In the genomic region with DNA sequence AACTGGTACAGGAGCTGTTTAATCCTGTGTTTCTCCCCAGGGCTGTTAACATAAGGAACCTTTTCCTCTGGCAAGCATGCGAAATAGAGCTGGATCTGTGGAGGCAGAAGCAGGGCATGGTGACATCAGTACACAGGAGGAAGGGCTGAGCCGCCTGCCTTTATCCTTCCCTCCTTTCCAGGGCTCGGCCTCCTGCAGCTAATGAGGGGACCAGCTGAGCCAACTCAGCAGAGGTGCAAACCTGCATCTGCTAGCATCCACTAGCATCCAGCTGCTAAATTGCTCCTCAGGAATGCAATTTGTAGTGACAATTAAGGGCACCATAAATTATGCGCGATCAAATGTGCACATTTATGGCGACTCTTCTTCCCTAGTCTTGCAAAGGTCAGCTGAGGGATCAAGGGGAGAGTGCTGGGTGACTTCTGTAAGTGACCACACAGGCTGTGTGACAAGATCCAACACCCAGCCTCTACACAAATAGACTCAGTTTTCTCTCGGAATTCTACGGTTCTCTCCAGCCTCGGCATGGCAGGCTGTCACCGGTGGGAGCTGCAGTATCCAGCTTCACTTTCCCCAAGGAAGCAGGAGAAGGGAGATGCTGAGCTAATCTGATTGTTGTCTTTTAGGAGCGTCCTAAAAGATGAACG, we compare ENCODE assay signal across 9 mouse cellular contexts.
DNase-seq lines count a peak whose midpoint lies in the region; ATAC-seq and TF ChIP-seq lines count a peak whose summit lies in the region.
"Had no signal": no experiment of that assay in that cellular context is flagged by ENCODE, and none has a peak within 500 bp of the region (broad histone marks: within the 10 kb centered on the region; RNA-seq: fewer than 3 reads in every experiment).

No protein-coding gene starts in this region.

- 30% methylated on average over 12 of the region's 12 CpGs for WGBS in midbrain, embryonic 11.5 days
- WGBS in midbrain, embryonic 10.5 days: 35% methylated on average over 12 of the region's 12 CpGs
- 20% methylated on average over 12 of the region's 12 CpGs for WGBS in hindbrain, embryonic 13.5 days
- 25% methylated on average over 12 of the region's 12 CpGs for WGBS in midbrain, embryonic 16.5 days
- 62% methylated on average over 12 of the region's 12 CpGs for WGBS in lung, postnatal 0 days

- no peak overlapping the region for H3K4me3 ChIP-seq in midbrain, embryonic 11.5 days (ENCODE audit: low read depth, low read length)
- no peak overlapping the region for H3K4me3 ChIP-seq in midbrain, embryonic 10.5 days
- H3K4me3 ChIP-seq in hindbrain, embryonic 13.5 days: no peak overlapping the region
- no peak overlapping the region for H3K4me3 ChIP-seq in midbrain, embryonic 16.5 days (ENCODE audit: low read depth, low read length)
- H3K4me3 ChIP-seq in lung, postnatal 0 days (ENCODE audit: low read depth, low read length): no peak overlapping the region

- H3K36me3 ChIP-seq in midbrain, embryonic 11.5 days (ENCODE audit: control insufficient read depth, insufficient read depth, low read length): no peaks in the 10 kb centered on the region
- peaks cover 29% of the 10 kb centered on the region for H3K36me3 ChIP-seq in midbrain, embryonic 10.5 days
- H3K36me3 ChIP-seq in hindbrain, embryonic 13.5 days: peaks cover 22% of the 10 kb centered on the region
- no peaks in the 10 kb centered on the region; the same call in 1 of the 2 replicates for H3K36me3 ChIP-seq in midbrain, embryonic 16.5 days (ENCODE audit: control insufficient read depth, insufficient read depth, low read length)
- H3K36me3 ChIP-seq in lung, postnatal 0 days (ENCODE audit: insufficient read depth, low read length): peaks cover 20% of the 10 kb centered on the region

- H3K9me3 ChIP-seq in midbrain, embryonic 11.5 days (ENCODE audit: control insufficient read depth, low read length): no peaks in the 10 kb centered on the region
- no peaks in the 10 kb centered on the region for H3K9me3 ChIP-seq in midbrain, embryonic 10.5 days (replicated peaks)
- H3K9me3 ChIP-seq in hindbrain, embryonic 13.5 days: no peaks in the 10 kb centered on the region
- no peaks in the 10 kb centered on the region for H3K9me3 ChIP-seq in midbrain, embryonic 16.5 days (replicated peaks; ENCODE audit: control insufficient read depth, low read length, poor library complexity, severe bottlenecking)
- H3K9me3 ChIP-seq in lung, postnatal 0 days (ENCODE audit: low read length): no peaks in the 10 kb centered on the region

- no peak overlapping the region for H3K27ac ChIP-seq in midbrain, embryonic 11.5 days (ENCODE audit: low read depth, low read length)
- H3K27ac ChIP-seq in midbrain, embryonic 10.5 days (replicated peaks): no peak overlapping the region
- H3K27ac ChIP-seq in hindbrain, embryonic 13.5 days: peak overlapping the region; percentile 71
- peak overlapping the region; percentile 61 for H3K27ac ChIP-seq in midbrain, embryonic 16.5 days (ENCODE audit: low read length)
- no peak overlapping the region for H3K27ac ChIP-seq in lung, postnatal 0 days (ENCODE audit: low read length)

- peaks cover 6% of the 10 kb centered on the region for H3K27me3 ChIP-seq in midbrain, embryonic 11.5 days (ENCODE audit: control insufficient read depth, insufficient read depth, low read length)
- H3K27me3 ChIP-seq in midbrain, embryonic 10.5 days (ENCODE audit: low read depth, poor library complexity, severe bottlenecking): peaks cover 49% of the 10 kb centered on the region
- H3K27me3 ChIP-seq in hindbrain, embryonic 13.5 days: peaks cover 27% of the 10 kb centered on the region
- H3K27me3 ChIP-seq in midbrain, embryonic 16.5 days (ENCODE audit: control insufficient read depth, insufficient read depth, low read depth, low read length): no peaks in the 10 kb centered on the region
- no peaks in the 10 kb centered on the region for H3K27me3 ChIP-seq in lung, postnatal 0 days (replicated peaks; ENCODE audit: insufficient read depth, low read length)

- no peak overlapping the region for H3K4me2 ChIP-seq in midbrain, embryonic 11.5 days
- peak overlapping the region; percentile 34 for H3K4me2 ChIP-seq in hindbrain, embryonic 13.5 days
- peak overlapping the region; percentile 9; the same call in 1 of the 2 replicates for H3K4me2 ChIP-seq in midbrain, embryonic 16.5 days (ENCODE audit: low read length)
- H3K4me2 ChIP-seq in lung, postnatal 0 days (replicated peaks; ENCODE audit: low read depth, low read length): no peak overlapping the region

- no peaks in the 10 kb centered on the region for H3K4me1 ChIP-seq in midbrain, embryonic 11.5 days (ENCODE audit: control insufficient read depth, insufficient read depth, low read length)
- peaks cover 35% of the 10 kb centered on the region for H3K4me1 ChIP-seq in midbrain, embryonic 10.5 days
- peaks cover 29% of the 10 kb centered on the region for H3K4me1 ChIP-seq in hindbrain, embryonic 13.5 days (replicated peaks)
- H3K4me1 ChIP-seq in midbrain, embryonic 16.5 days (ENCODE audit: control insufficient read depth, insufficient read depth, low read length): peaks cover 13% of the 10 kb centered on the region
- 0 out of 2 replicates have a peak, but pooled peaks cover 7% of the 10 kb centered on the region for H3K4me1 ChIP-seq in lung, postnatal 0 days (ENCODE audit: insufficient read depth, low read depth, low read length)

- no peak for TF ChIP-seq EP300 in lung, postnatal 0 days (IDR thresholded peaks at IDR 0.05)

- DNase-seq in midbrain, embryonic 11.5 days (ENCODE audit: low spot score, missing footprints): no peak
- no peak for DNase-seq in midbrain, embryonic 10.5 days (ENCODE audit: low spot score)
- DNase-seq in right cerebral cortex, postnatal 4 days: no peak
- no peak for DNase-seq in lung, postnatal 0 days (ENCODE audit: low spot score)
- DNase-seq: cerebellum, postnatal 36 days; heart, adult 18-20 months had no signal

- ATAC-seq in midbrain, embryonic 11.5 days (ENCODE audit: low FRiP score): 0 out of 2 replicates have a peak, but pooled peaks have one; percentile 42
- peak; percentile 74 for ATAC-seq in hindbrain, embryonic 13.5 days (ENCODE audit: low FRiP score)
- peak; percentile 76 for ATAC-seq in midbrain, embryonic 16.5 days
- ATAC-seq in erythroid progenitor cell, adult 5-6 weeks (replicated peaks; ENCODE audit: low FRiP score, poor library complexity, severe bottlenecking): no peak
- ATAC-seq in lung, postnatal 0 days: no peak

- no peak overlapping the region for H3K9ac ChIP-seq in midbrain, embryonic 11.5 days (ENCODE audit: low read length)
- H3K9ac ChIP-seq in hindbrain, embryonic 13.5 days: peak overlapping the region; percentile 60
- peak overlapping the region; percentile 38; the same call in 1 of the 2 replicates for H3K9ac ChIP-seq in midbrain, embryonic 16.5 days (ENCODE audit: low read depth, low read length)
- H3K9ac ChIP-seq in lung, postnatal 0 days (replicated peaks; ENCODE audit: low read depth): no peak overlapping the region

- TF ChIP-seq CTCF in lung, postnatal 0 days (IDR thresholded peaks at IDR 0.05): no peak

Comparison
In these comparisons a context has a peak if more than half of its experiments do, and no peak if none do; other contexts are left out.
1. H3K27ac ChIP-seq: peak in hindbrain, embryonic 13.5 days (single experiment) and midbrain, embryonic 16.5 days (single experiment); none in midbrain, embryonic 11.5 days (single experiment), midbrain, embryonic 10.5 days (single experiment) and lung, postnatal 0 days (single experiment).
2. H3K4me2 ChIP-seq: peak in hindbrain, embryonic 13.5 days (single experiment) and midbrain, embryonic 16.5 days (single experiment); none in midbrain, embryonic 11.5 days (single experiment) and lung, postnatal 0 days (single experiment).
3. H3K9ac ChIP-seq: peak in hindbrain, embryonic 13.5 days (single experiment) and midbrain, embryonic 16.5 days (single experiment); none in midbrain, embryonic 11.5 days (single experiment) and lung, postnatal 0 days (single experiment).
4. ATAC-seq: peak in midbrain, embryonic 11.5 days (single experiment), hindbrain, embryonic 13.5 days (single experiment) and midbrain, embryonic 16.5 days (single experiment); none in erythroid progenitor cell, adult 5-6 weeks (single experiment) and lung, postnatal 0 days (single experiment).